Mouse (Mus musculus) frontal cortex, postnatal 25 days (tissue): Measurements from ENCODE around the gene Msx2.

Experiments
- DNase-seq, 2 experiments: peaks; one replicate each; pipeline ENCODE4 v3.0.0; 2022; ENCODE audit warnings: low spot score in 2 of 2

Gene Msx2

GRCm38 (mm10) chr13:53465191-53465820, 7.6 kb downstream of the Msx2 start:
- DNase-seq: no peak

- DNase-seq: no peak
Measured at GRCm38 (mm10) chr13:53464441-53465001, 8.4 kb downstream of the Msx2 start.

GRCm38 (mm10) chr13:53463946-53464345, 8.9 kb downstream of the Msx2 start:
- no peak for DNase-seq

- DNase-seq: no peak
Measured at GRCm38 (mm10) chr13:53463037-53463436, 9.8 kb downstream of the Msx2 start.

GRCm38 (mm10) chr13:53462649-53462970, 10.3 kb downstream of the Msx2 start:
- DNase-seq: no peak

- DNase-seq: no peak
Measured at GRCm38 (mm10) chr13:53461855-53462648, 10.8 kb downstream of the Msx2 start.

GRCm38 (mm10) chr13:53461346-53461745, 11.5 kb downstream of the Msx2 start:
- no peak for DNase-seq

- no peak for DNase-seq
Measured at GRCm38 (mm10) chr13:53458766-53459165, 14.1 kb downstream of the Msx2 start.

- DNase-seq: no peak
Measured at GRCm38 (mm10) chr13:53454794-53455672, 17.8 kb downstream of the Msx2 start.

- DNase-seq: no peak
Measured at GRCm38 (mm10) chr13:53453927-53454326, 18.9 kb downstream of the Msx2 start.

GRCm38 (mm10) chr13:53447609-53448008, 25.3 kb downstream of the Msx2 start:
- DNase-seq: no peak

GRCm38 (mm10) chr13:53443602-53444001, 29.3 kb downstream of the Msx2 start:
- DNase-seq: peak in 1 of 2 experiments; percentile 26

- peak; percentile 18 to 27 for DNase-seq
Measured at GRCm38 (mm10) chr13:53442168-53442980, 30.5 kb downstream of the Msx2 start.

GRCm38 (mm10) chr13:53441307-53442028, 31.4 kb downstream of the Msx2 start:
- no peak for DNase-seq

- DNase-seq: no peak
Measured at GRCm38 (mm10) chr13:53439957-53440356, 32.9 kb downstream of the Msx2 start.

GRCm38 (mm10) chr13:53426507-53426906, 46.4 kb downstream of the Msx2 start:
- DNase-seq: peak; percentile 65 to 73

GRCm38 (mm10) chr13:53421189-53421588, 51.7 kb downstream of the Msx2 start:
- no peak for DNase-seq

GRCm38 (mm10) chr13:53420741-53421140, 52.1 kb downstream of the Msx2 start:
- no peak for DNase-seq

GRCm38 (mm10) chr13:53419681-53420080, 53.2 kb downstream of the Msx2 start:
- no peak for DNase-seq

GRCm38 (mm10) chr13:53417701-53418100, 55.2 kb downstream of the Msx2 start:
- DNase-seq: no peak
